Mouse (Mus musculus): ENCODE results near the gene Efhc2. TPM values are rescaled to one million over a fixed set of nuclear protein-coding genes. Genes with fewer than 3 reads are reported as not detected.

Gene Efhc2
- polyA plus RNA-seq (2015; fragmentation: Nextera tagmentation; extraction: Ambion mirVana), result 0.21 TPM in 1 of 2 replicates, not detected in the other

GRCm38 (mm10) chrX:17319126-17319583 is at the start of gene Efhc2:
Gene Efhc2 (minus strand): TSS chrX:17319368.
- Histone ChIP-seq H3K9me3 (replicated peaks) (no peaks in the 10 kb centered on the region), H3K4me2 (peak within 1 kb of the TSS; percentile 63), H3K4me1 (0 out of 2 replicates have a peak, but pooled peaks cover 2% of the 10 kb centered on the region), H3K27me3 (no peaks in the 10 kb centered on the region), H3K4me3 (replicated peaks) (peak within 1 kb of the TSS; percentile 38), H3K9ac (no peak within 1 kb of the TSS), H3K36me3 (no peaks in the 10 kb centered on the region), H3K27ac (no peak within 1 kb of the TSS)
- ATAC-seq (replicated peaks; ENCODE audit: low FRiP score), result peak; percentile 52
- 16% methylated on average over 15 of the region's 19 CpGs for WGBS

- no peak overlapping the region for H3K4me3 ChIP-seq (replicated peaks)
- no peaks in the 10 kb centered on the region for H3K4me1 ChIP-seq
- no peak for ATAC-seq (replicated peaks; ENCODE audit: low FRiP score)
- H3K27me3 ChIP-seq, result no peaks in the 10 kb centered on the region
- no peak overlapping the region for H3K9ac ChIP-seq
- H3K27ac ChIP-seq, result no peak overlapping the region
- H3K9me3 ChIP-seq (replicated peaks), result no peaks in the 10 kb centered on the region
- 85% methylated on average over 2 of the region's 2 CpGs for WGBS
- no peaks in the 10 kb centered on the region for H3K36me3 ChIP-seq
- H3K4me2 ChIP-seq, result no peak overlapping the region
These were observed 45.9 kb upstream of the Efhc2 start for GRCm38 (mm10) chrX:17365114-17365513.

GRCm38 (mm10) chrX:17300349-17300880 is 18.8 kb downstream of the Efhc2 start:
- H3K9ac ChIP-seq, result no peak overlapping the region
- no peaks in the 10 kb centered on the region for H3K27me3 ChIP-seq
- no peak overlapping the region for H3K27ac ChIP-seq
- no peaks in the 10 kb centered on the region for H3K9me3 ChIP-seq (replicated peaks)
- no peak for ATAC-seq (replicated peaks; ENCODE audit: low FRiP score)
- no peaks in the 10 kb centered on the region for H3K36me3 ChIP-seq
- H3K4me3 ChIP-seq (replicated peaks), result no peak overlapping the region
- 73% methylated on average over 3 of the region's 3 CpGs for WGBS
- H3K4me1 ChIP-seq, result no peaks in the 10 kb centered on the region
- no peak overlapping the region for H3K4me2 ChIP-seq

GRCm38 (mm10) chrX:17283899-17284298 is 35.3 kb downstream of the Efhc2 start:
- no peak for ATAC-seq (replicated peaks; ENCODE audit: low FRiP score)
- Histone ChIP-seq H3K27ac (no peak overlapping the region), H3K27me3 (no peaks in the 10 kb centered on the region), H3K9ac (no peak overlapping the region), H3K9me3 (replicated peaks) (no peaks in the 10 kb centered on the region), H3K4me1 (no peaks in the 10 kb centered on the region), H3K4me3 (replicated peaks) (no peak overlapping the region), H3K36me3 (no peaks in the 10 kb centered on the region), H3K4me2 (no peak overlapping the region)
- 80% methylated on average over 2 of the region's 2 CpGs for WGBS

- Histone ChIP-seq H3K27ac (no peak overlapping the region), H3K9me3 (replicated peaks) (no peaks in the 10 kb centered on the region), H3K4me3 (replicated peaks) (no peak overlapping the region), H3K36me3 (no peaks in the 10 kb centered on the region), H3K4me1 (no peaks in the 10 kb centered on the region), H3K4me2 (no peak overlapping the region), H3K27me3 (no peaks in the 10 kb centered on the region), H3K9ac (no peak overlapping the region)
- no peak for ATAC-seq (replicated peaks; ENCODE audit: low FRiP score)
These were observed 94.0 kb downstream of the Efhc2 start for GRCm38 (mm10) chrX:17225141-17225540.

GRCm38 (mm10) chrX:17217451-17217850 is 101.7 kb downstream of the Efhc2 start:
- no peak overlapping the region for H3K9ac ChIP-seq
- H3K4me2 ChIP-seq, result no peak overlapping the region
- no peak overlapping the region for H3K4me3 ChIP-seq (replicated peaks)
- H3K9me3 ChIP-seq (replicated peaks), result no peaks in the 10 kb centered on the region
- H3K27me3 ChIP-seq, result no peaks in the 10 kb centered on the region
- H3K36me3 ChIP-seq, result no peaks in the 10 kb centered on the region
- no peaks in the 10 kb centered on the region for H3K4me1 ChIP-seq
- no peak for ATAC-seq (replicated peaks; ENCODE audit: low FRiP score)
- H3K27ac ChIP-seq, result no peak overlapping the region

GRCm38 (mm10) chrX:17213515-17213914 is 105.7 kb downstream of the Efhc2 start:
- H3K27ac ChIP-seq, result no peak overlapping the region

GRCm38 (mm10) chrX:17175748-17176147 is 143.4 kb downstream of the Efhc2 start:
- no peak overlapping the region for H3K4me3 ChIP-seq (replicated peaks)
- no peaks in the 10 kb centered on the region for H3K27me3 ChIP-seq
- 72% methylated on average over 3 of the region's 3 CpGs for WGBS
- H3K4me2 ChIP-seq, result no peak overlapping the region
- H3K36me3 ChIP-seq, result no peaks in the 10 kb centered on the region
- H3K4me1 ChIP-seq, result no peaks in the 10 kb centered on the region
- no peak overlapping the region for H3K27ac ChIP-seq
- no peaks in the 10 kb centered on the region for H3K9me3 ChIP-seq (replicated peaks)
- no peak for ATAC-seq (replicated peaks; ENCODE audit: low FRiP score)
- H3K9ac ChIP-seq, result no peak overlapping the region

More at GRCm38 (mm10) chrX:17213515-17213914, 105.7 kb downstream of the Efhc2 start:
- Histone ChIP-seq H3K4me1 (no peaks in the 10 kb centered on the region), H3K4me2 (no peak overlapping the region), H3K27me3 (no peaks in the 10 kb centered on the region), H3K9ac (no peak overlapping the region), H3K9me3 (replicated peaks) (no peaks in the 10 kb centered on the region), H3K4me3 (replicated peaks) (no peak overlapping the region), H3K36me3 (no peaks in the 10 kb centered on the region)
- no peak for ATAC-seq (replicated peaks; ENCODE audit: low FRiP score)
- WGBS, result 71% methylated on average over 2 of the region's 2 CpGs

- Histone ChIP-seq H3K4me3 (replicated peaks) (no peak overlapping the region), H3K27me3 (no peaks in the 10 kb centered on the region), H3K36me3 (no peaks in the 10 kb centered on the region), H3K27ac (no peak overlapping the region), H3K9ac (no peak overlapping the region), H3K9me3 (replicated peaks) (no peaks in the 10 kb centered on the region), H3K4me1 (no peaks in the 10 kb centered on the region), H3K4me2 (no peak overlapping the region)
- ATAC-seq (replicated peaks; ENCODE audit: low FRiP score), result no peak
- 67% methylated on average over 1 of the region's 1 CpGs for WGBS
These were observed 153.5 kb downstream of the Efhc2 start for GRCm38 (mm10) chrX:17165638-17166037.
